Mouse (Mus musculus) thymus, postnatal 4 days (tissue): ENCODE data around the gene Caln1.

Experiments used
- DNase-seq: peaks from one replicate; pipeline ENCODE4 v3.0.0; 2021

Caln1 gene

DNA sequence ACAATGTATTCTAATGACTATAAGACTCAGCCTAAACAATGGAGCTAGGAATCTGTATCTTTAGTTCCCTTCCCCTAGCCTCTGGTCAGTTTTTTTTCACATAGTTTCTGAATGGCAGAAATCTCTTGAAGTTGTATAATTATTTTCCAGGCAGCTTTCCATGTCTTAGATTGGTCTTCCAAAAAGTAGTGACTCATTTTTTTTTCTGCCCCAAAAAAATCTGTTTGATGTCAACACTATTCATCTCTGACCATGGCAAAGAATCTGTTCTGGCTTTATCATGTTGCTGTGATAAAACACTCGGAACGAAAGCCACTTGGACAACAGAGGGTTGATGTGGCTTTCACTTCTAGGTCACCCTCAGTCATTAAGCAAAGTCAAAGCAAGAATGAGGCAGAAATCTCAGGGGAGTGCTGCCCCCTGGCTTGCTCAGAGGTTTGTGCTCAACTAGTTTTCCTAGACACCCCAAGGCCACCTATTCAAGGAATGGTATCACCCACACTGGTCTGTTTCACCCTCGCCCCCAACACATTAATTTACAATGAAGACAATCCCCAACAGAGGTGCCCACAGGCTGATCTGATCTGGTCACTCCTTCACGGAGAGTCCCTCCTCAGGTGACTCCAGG is 450.9 kb downstream of the Caln1 start:
- no peak for DNase-seq

GRCm38 (mm10) chr5:130820661-130821060 is 451.4 kb downstream of the Caln1 start:
- DNase-seq: no peak

DNA sequence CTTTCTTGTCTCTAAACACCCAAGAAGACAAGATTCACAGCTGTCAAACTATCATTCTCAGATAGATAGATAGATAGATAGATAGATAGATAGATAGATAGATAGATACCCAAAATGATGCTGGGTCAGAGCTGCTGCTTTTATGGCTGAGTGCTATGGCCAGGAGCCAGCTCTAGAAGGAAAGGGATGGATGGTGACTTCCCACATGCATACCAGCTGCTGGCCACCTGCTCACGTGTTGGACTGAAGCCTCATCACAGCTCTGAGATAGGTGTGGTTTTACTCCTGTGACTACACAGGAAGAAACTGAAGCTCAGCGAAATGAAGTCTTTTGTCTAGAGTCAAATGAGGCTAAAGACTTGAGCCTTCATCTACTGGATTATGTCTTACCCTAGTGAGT is 456.5 kb downstream of the Caln1 start:
- no peak for DNase-seq

GRCm38 (mm10) chr5:130848562-130848961 is 479.3 kb downstream of the Caln1 start:
- no peak for DNase-seq

- DNase-seq: no peak
Observed at GRCm38 (mm10) chr5:130849610-130850009, 480.4 kb downstream of the Caln1 start.

GRCm38 (mm10) chr5:130852182-130852581 is 482.9 kb downstream of the Caln1 start:
- DNase-seq: no peak

GRCm38 (mm10) chr5:130853371-130853770 is 484.1 kb downstream of the Caln1 start:
- peak; percentile 86 for DNase-seq

GRCm38 (mm10) chr5:130854430-130854829 is 485.2 kb downstream of the Caln1 start:
- DNase-seq: no peak

DNA sequence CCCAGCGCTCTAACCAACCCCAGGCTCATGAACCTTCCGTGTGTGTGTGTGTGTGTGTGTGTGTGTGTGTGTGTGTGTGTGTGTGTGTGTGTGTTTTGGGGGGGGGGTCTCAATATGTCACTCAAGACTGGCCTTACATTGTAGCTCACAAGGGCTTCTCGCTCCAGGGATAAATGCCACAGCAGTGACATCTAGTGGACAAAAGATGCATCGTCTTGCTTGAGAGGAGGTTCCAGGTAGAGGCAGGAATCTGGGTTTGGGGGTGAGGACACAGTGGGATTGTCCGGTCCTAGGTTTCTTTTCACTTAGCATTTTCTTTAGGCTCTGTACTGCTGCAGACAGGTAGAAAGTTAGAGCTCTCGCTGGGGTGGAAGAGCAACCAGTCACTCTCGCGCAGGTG is 488.9 kb downstream of the Caln1 start:
- peak; percentile 30 for DNase-seq

DNA sequence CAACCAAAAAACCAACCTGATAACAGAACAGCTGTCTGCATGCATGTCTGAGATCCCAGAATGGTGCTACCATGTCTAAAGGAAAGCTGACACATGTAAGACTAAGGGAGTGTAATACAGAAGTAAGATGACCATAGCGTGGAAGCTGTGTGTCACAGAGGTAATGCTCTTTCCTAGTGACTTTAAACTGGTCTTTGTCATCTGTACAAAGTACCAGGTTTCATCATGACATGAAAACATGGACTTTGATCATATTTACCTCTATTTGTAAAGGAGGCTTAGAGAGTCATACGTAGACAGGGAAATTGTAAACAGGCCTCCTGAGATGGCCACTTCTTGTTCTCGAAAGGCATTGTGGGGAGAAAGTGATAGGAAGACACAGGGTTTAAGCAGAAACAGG is 489.5 kb downstream of the Caln1 start:
- DNase-seq: no peak

DNA sequence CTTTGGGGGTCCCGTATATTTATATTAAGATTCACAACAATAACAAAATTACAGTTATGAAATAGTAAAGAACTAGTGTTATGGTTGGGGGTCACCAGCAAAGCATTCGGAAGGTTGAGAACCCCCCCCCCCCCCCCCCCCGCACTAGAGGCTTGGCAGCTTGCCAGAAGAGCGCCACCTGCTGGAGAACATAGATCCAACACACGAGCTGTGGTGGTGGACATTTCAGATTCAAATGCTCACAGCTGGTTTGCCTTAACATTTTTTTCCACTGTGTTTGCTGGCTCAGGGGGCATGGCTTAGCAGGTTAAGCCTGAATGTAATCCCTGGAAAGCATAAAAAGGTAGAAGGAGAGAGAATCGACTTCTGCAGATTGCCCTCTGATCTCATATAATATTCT is 490.5 kb downstream of the Caln1 start:
- peak; percentile 15 for DNase-seq

DNA sequence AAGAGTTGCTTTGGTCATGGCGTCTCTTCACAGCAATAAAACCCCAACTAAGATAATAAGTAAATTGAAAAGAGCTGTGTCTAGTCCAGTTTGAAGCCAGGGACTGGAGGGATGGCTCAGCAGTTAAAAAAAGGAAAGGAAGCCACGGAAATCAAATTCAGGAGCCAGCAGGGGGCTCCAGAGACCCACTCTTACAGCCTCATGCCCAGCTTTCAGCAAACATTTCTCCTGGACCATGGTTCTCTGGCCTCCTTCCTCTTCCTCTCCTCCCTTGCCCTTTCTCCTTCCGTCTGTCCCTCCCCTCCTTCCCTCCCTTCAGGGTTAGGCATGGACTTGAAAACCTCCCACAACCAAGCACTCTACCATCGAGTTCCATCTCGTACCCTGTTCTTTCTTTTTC is 493.0 kb downstream of the Caln1 start:
- DNase-seq: no peak

DNA sequence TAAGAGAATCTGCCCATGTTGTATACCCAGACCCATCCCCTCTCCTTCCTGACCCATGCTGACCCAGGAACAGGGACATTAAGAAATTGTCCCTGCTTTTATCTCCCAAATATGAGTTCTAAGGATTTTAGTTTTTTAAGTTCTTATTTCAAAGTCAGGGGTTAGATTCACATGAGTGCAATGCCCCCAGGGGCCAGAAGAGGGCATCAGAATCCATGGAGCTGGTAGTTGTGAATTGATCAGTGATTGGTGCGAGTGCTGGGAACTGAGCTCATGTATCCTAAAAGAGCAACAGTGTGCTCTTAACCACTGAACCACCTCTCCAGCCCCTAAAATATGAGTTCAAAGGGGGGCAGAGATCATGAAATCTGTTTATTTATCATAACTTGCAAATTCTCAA is 500.6 kb downstream of the Caln1 start:
- DNase-seq: no peak

- no peak for DNase-seq
Observed at GRCm38 (mm10) chr5:130871086-130871485, 501.8 kb downstream of the Caln1 start.

DNA sequence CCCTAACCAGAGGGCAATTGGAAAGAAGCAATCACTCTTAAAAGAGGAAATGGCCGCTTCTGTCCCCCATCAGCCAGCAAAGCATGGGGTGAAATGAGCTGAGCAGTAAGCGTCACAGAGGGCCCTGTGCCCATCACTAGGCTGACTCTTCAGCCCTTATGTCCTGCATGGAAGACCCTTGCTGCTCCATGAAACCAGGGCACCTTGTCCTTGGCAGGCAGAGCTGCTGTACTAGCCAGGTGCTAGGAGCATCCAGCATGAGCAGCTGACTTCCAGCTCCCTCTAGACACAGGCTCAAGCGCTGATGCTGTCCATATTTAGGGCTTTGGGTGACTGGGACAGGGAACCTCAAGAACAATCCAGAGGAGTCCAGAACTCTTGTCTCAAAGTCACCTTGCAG is 506.1 kb downstream of the Caln1 start:
- DNase-seq: no peak

GRCm38 (mm10) chr5:130880331-130880730 is 511.1 kb downstream of the Caln1 start:
- DNase-seq: no peak

DNA sequence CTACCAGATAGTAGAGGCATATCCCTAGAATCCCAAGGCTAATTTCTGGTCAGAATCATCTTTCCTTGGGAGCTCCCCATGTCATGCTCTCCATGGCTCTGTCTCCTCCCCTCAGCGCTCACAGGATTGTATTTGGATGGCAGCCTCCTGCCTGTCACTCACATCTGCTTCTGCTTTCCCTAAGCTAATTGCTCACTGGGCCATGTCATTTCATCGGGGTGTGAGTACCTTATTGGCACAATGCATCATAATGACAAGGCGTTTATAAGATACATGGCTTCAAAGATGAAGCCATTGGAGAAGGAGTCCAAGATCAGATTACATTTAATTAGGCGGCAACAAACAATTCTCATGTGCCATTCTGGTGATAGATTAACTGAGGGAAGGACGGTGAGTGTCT is 522.5 kb downstream of the Caln1 start:
- no peak for DNase-seq

DNA sequence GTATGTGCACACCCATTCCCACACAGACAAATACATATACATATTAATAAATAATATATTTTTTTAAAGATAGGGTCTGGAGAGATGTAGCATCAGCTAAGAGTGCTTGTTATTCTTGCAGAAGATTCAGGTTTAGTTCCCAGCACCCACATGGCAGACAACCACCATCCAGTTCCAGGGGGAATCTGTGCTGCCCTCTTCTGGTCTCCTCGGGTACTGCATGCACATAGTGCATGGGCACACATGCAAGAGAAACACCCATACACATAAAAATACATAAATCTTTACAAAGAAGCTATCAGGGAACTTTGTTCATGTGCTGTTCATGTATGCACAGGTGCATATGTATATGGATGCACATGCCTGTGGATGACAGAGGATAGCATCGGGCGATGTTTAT is 526.7 kb downstream of the Caln1 start:
- DNase-seq: peak; percentile 10
